Mouse (Mus musculus) embryo, embryonic 11 days (tissue): ENCODE results near the gene Yaf2.
"Not testable (repeated sequence)": the region's sequence is repeated elsewhere in the genome, so short reads cannot be mapped to it uniquely, and the experiment has no call there.

ENCODE experiments used
- DNase-seq: peaks from one replicate; pipeline ENCODE4 v3.0.0-alpha.2; 2015

The Yaf2 gene

GRCm38 (mm10) chr15:93251553-93252250, 85.0 kb downstream of the Yaf2 start:
- peak; percentile 42 for DNase-seq

GRCm38 (mm10) chr15:93243202-93243601, 93.5 kb downstream of the Yaf2 start:
- no peak for DNase-seq

- DNase-seq: not testable (repeated sequence)
These were observed 100.3 kb downstream of the Yaf2 start for GRCm38 (mm10) chr15:93236456-93236855.
